Mouse (Mus musculus) lung, embryonic 14.5 days (tissue): ENCODE results near the gene Cda. TPM values are rescaled to one million over a fixed set of nuclear protein-coding genes. Genes with fewer than 3 reads are reported as not detected.

Experiments
- ATAC-seq: fragments of 200-750 bp; cut with Nextera tagmentation; 2 replicates; pipeline ENCODE4 v1.8.0; 2017; ENCODE audit warnings: mild to moderate bottlenecking, moderate TSS enrichment, moderate library complexity; ENCODE audit not compliant: insufficient read depth
- DNase-seq: peaks from one replicate; pipeline ENCODE4 v3.0.0-alpha.2; 2015
- H3K27ac ChIP-seq: fragments of 300-500 bp; sonication (generic); 2 replicates; pipeline ENCODE4 v1.5.1; 2014; ENCODE audit warnings: low read depth, mild to moderate bottlenecking, moderate library complexity
- H3K27me3 ChIP-seq: fragments of 300-500 bp; sonication (generic); 2 replicates; pipeline ENCODE4 v1.6.1; 2014; ENCODE audit warnings: low read length, control low read depth; ENCODE audit not compliant: insufficient read depth
- H3K36me3 ChIP-seq: fragments of 300-500 bp; sonication (generic); 2 replicates; pipeline ENCODE4 v1.6.1; 2014; ENCODE audit warnings: control low read depth; ENCODE audit not compliant: insufficient read depth
- H3K4me1 ChIP-seq: fragments of 300-500 bp; sonication (generic); 2 replicates; pipeline ENCODE4 v1.6.1; 2014; ENCODE audit warnings: antibody characterized with exemption, control low read depth; ENCODE audit not compliant: insufficient read depth
- H3K4me2 ChIP-seq: fragments of 300-500 bp; sonication (generic); 2 replicates; pipeline ENCODE4 v1.6.1; 2014; ENCODE audit warnings: mild to moderate bottlenecking
- H3K4me3 ChIP-seq: fragments of 300-500 bp; sonication (generic); 2 replicates; pipeline ENCODE4 v1.5.1; 2014; ENCODE audit warnings: low read depth, low read length
- H3K9ac ChIP-seq: fragments of 300-500 bp; sonication (generic); 2 replicates; pipeline ENCODE4 v1.6.1; 2014
- H3K9me3 ChIP-seq: fragments of 300-500 bp; sonication (generic); 2 replicates; pipeline ENCODE4 v1.6.1; 2016; ENCODE audit warnings: low read depth, low read length, control low read depth
- CTCF ChIP-seq: IDR thresholded peaks from 2 replicates; pipeline ENCODE4 v1.5.1; 2016; ENCODE audit warnings: antibody characterized with exemption, low read depth
- WGBS: fragments of 180-500 bp; shearing (Covaris S2); extraction: QIAGEN DNeasy Blood & Tissue Kit; methylation state at CpG from one replicate; pipeline ENCODE4 v1.1.7; 2014; 5-methylcytosine and 5-hydroxymethylcytosine counted together
- microRNA-seq: library from miRNA; unstranded; fragments of <30 nt; microRNA quantifications from one replicate; pipeline ENCODE4, GENCODE M21; 2016; ENCODE audit warnings: borderline number of aligned reads
- polyA plus RNA-seq: library from polyadenylated mRNA; unstranded; fragments of >200 nt; fragmentation: Nextera tagmentation; extraction: Ambion mirVana; gene quantifications from 2 replicates; pipeline ENCODE4 v1.2.1, GENCODE M21; 2014

Gene Cda
- polyA plus RNA-seq, 1 experiment from 2014 or later = 24.1 TPM

DNA sequence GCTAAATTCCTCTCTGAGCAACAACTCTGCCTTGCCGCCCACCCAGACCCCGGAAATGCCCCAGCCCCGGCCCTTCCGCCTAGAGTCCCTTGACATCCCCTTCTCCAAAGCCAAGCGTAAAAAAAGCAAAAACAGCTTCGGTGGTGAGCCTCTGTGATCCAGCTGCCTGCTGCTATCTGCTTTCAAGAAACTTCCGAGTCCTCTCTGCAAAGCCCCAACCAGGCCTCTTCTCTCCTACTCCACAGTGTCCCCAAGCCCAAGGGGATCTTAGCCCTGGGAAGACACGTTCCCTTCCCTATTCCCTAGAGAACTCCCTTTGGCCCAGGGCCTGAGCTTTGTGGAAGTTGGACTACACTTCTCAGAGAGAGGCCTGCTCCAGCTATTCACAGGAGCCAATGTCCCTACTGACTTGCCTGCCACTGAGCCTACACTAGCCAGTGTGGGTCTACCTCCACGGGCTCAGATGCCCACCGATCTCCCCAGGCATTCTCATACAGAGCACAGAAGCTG lies 66.5 kb downstream of the Cda start:
- ATAC-seq (no peak), DNase-seq (no peak)
- no peaks in the 10 kb centered on the region for H3K36me3 ChIP-seq
- H3K9me3 ChIP-seq = no peaks in the 10 kb centered on the region
- no peak overlapping the region for H3K27ac ChIP-seq
- no peaks in the 10 kb centered on the region for H3K27me3 ChIP-seq
- WGBS = 80% methylated on average over 10 of the region's 10 CpGs
- H3K4me3 ChIP-seq = no peak overlapping the region
- no peak for TF ChIP-seq CTCF
- H3K4me2 ChIP-seq = no peak overlapping the region
- peaks cover 7% of the 10 kb centered on the region; the same call in 1 of the 2 replicates for H3K4me1 ChIP-seq
- no peak overlapping the region for H3K9ac ChIP-seq

DNA sequence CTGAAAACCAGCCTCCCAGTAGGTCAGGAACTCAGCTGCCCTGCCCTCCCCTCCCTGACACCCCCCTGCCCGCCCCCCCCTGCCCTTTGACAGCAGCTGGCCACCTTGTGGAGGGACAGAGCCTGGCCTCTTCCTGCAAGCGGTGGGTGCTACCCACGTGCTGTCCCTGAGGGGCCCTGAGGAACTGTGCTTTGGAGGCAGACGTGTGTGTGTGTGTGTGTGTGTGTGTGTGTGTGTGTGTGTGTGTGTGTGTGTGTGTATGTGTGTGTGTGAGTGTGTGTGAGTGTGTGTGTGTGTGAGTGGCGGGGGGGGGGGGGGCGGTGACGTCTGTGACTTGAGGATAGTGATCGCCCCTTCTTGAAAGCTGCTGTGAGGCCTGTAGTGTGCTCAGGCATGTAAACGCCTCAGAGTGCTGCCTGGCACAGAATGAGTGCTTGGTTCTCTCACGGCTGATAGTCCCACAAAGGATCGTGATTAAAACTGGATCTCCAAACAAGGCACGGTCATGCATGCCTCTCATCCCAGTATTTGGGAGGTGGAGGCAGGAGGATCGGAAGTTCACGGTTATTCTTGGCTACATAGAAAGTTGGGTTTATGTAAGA lies 73.7 kb downstream of the Cda start:
- 64% methylated on average over 11 of the region's 14 CpGs for WGBS
- no peak overlapping the region for H3K4me3 ChIP-seq
- no peak overlapping the region for H3K27ac ChIP-seq
- H3K36me3 ChIP-seq = no peaks in the 10 kb centered on the region
- H3K9ac ChIP-seq = no peak overlapping the region
- TF ChIP-seq CTCF = no peak
- DNase-seq (no peak), ATAC-seq (no peak)
- H3K9me3 ChIP-seq = no peaks in the 10 kb centered on the region
- no peaks in the 10 kb centered on the region for H3K27me3 ChIP-seq
- H3K4me1 ChIP-seq = no peaks in the 10 kb centered on the region
- H3K4me2 ChIP-seq = no peak overlapping the region

DNA sequence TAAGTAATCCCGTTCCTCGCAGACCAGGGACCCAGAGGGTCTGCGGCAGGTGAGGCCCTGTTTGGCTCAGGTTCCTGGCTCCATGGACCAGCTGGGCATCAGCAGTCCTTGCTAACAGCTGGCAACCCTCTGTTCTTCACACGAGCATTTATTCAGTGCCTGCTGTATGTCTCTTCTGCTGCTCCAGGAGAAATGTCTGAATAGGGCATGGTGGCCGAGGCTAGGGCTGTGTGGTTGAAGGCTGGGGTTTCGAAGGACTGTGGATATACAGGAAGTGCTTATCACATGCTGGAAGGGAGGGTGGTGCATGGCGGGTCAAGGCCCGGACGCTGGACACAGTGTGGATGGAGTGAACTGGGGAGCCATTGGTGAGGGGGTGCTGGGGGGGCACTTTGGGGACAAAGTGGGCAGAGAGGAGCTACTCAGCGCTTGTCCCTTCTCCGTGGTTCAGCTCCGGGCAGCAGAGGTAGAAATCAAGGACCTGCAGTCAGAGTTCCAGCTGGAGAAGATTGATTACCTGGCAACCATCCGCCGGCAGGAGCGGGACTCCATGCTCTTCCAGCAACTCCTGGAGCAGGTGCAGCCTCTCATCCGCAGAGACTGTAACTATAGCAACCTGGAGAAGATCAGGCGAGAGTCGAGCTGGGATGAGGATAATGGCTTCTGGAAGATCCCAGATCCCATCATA lies 74.4 kb downstream of the Cda start:
- no peak for TF ChIP-seq CTCF
- H3K4me1 ChIP-seq = no peaks in the 10 kb centered on the region
- H3K4me3 ChIP-seq = no peak overlapping the region
- DNase-seq (no peak), ATAC-seq (no peak)
- H3K4me2 ChIP-seq = no peak overlapping the region
- WGBS = 61% methylated on average over 18 of the region's 18 CpGs
- H3K36me3 ChIP-seq = no peaks in the 10 kb centered on the region
- no peak overlapping the region for H3K9ac ChIP-seq
- no peak overlapping the region for H3K27ac ChIP-seq
- no peaks in the 10 kb centered on the region for H3K9me3 ChIP-seq
- H3K27me3 ChIP-seq = no peaks in the 10 kb centered on the region

DNA sequence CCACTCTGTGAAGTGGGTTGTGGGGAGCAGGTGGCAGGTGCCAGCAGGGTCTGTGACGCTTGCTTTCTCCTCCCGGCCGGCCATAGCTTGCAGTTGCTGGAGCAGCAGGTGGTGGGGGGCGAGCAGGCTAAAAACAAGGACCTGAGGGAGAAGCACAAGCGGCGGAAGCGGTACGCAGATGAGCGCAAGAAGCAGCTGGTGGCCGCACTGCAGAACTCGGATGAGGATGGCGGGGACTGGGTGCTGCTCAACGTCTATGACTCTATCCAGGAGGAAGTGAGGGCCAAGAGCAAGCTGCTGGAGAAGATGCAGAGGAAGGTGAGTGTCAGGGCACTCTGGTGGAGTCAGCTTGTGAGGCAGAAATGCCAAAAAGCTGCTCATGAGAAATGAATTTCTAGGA lies 75.8 kb downstream of the Cda start:
- WGBS = 86% methylated on average over 13 of the region's 13 CpGs
- H3K27ac ChIP-seq = no peak overlapping the region
- H3K9me3 ChIP-seq = no peaks in the 10 kb centered on the region
- H3K4me1 ChIP-seq = no peaks in the 10 kb centered on the region
- no peaks in the 10 kb centered on the region for H3K27me3 ChIP-seq
- no peaks in the 10 kb centered on the region for H3K36me3 ChIP-seq
- no peak for TF ChIP-seq CTCF
- no peak overlapping the region for H3K4me2 ChIP-seq
- no peak overlapping the region for H3K9ac ChIP-seq
- DNase-seq (no peak), ATAC-seq (no peak)
- H3K4me3 ChIP-seq = no peak overlapping the region

DNA sequence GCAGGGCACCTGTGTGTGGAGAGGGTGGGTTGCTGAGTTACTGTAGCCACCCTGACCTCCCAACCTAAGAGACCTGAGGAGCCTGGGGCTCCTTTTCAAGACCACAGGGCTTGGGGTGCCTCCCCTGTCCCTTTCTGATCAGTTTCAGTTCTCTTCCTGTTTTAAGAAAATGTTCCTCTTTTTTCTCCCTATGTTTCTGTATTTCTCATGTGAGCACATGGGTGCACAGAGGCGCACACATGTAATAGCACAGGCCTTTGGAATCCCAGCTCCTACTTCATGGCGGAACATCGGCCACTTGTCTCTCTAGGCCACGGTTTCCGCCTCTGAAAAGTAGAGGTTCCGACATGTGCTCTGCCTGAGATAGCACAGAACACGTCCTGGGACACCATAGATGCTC lies 79.1 kb downstream of the Cda start:
- no peak for DNase-seq
- no peak for ATAC-seq
- no peak overlapping the region for H3K4me2 ChIP-seq
- no peak overlapping the region for H3K9ac ChIP-seq
- WGBS = 79% methylated on average over 7 of the region's 7 CpGs
- H3K9me3 ChIP-seq = no peaks in the 10 kb centered on the region
- no peaks in the 10 kb centered on the region for H3K36me3 ChIP-seq
- TF ChIP-seq CTCF = no peak
- no peaks in the 10 kb centered on the region for H3K27me3 ChIP-seq
- H3K27ac ChIP-seq = no peak overlapping the region
- H3K4me3 ChIP-seq = no peak overlapping the region
- no peaks in the 10 kb centered on the region for H3K4me1 ChIP-seq

Small RNA genes within 50 kb of the gene (microRNA-seq; reads per million reads assigned to microRNA genes)
- gene Gm27646 = not detected
- not detected for gene Mir7019

Other genes starting within 250 kb of the Cda start
- gene Hp1bp3, start 151.7 kb downstream of the Cda start, polyA plus RNA-seq = 172 and 179 TPM in 2 replicates
- 0.36 and 0.41 TPM in 2 replicates for gene Sh2d5, start 117.6 kb downstream of the Cda start, polyA plus RNA-seq
- 2.2 and 2.5 TPM in 2 replicates for gene Kif17, start 117.6 kb downstream of the Cda start, polyA plus RNA-seq
- 371 and 379 TPM in 2 replicates for gene Ddost, start 63.3 kb downstream of the Cda start, polyA plus RNA-seq
- 22.2 and 25.1 TPM in 2 replicates for gene Pink1, start 41.7 kb downstream of the Cda start, polyA plus RNA-seq
- not detected in 2 replicates for gene Fam43b, start 28.5 kb upstream of the Cda start, polyA plus RNA-seq
- gene Mul1, start 66.7 kb upstream of the Cda start, polyA plus RNA-seq = 16.1 and 18.0 TPM in 2 replicates
- 2.6 and 3.2 TPM in 2 replicates for gene Camk2n1, start 86.3 kb upstream of the Cda start, polyA plus RNA-seq